Comparison of ENCODE assay signal across 9 mouse cellular contexts in genomic region chr1:24171205-24171866, GRCm38 (mm10). TPM values are rescaled to one million over a fixed set of nuclear protein-coding genes. Genes with fewer than 3 reads are reported as not detected.
DNase-seq lines count a peak whose midpoint lies in the region; ATAC-seq and TF ChIP-seq lines count a peak whose summit lies in the region.
"Had no signal": no experiment of that assay in that cellular context is flagged by ENCODE, and none has a peak within 500 bp of the region (broad histone marks: within the 10 kb centered on the region; RNA-seq: fewer than 3 reads in every experiment).

No protein-coding gene starts in this region.

- no peak overlapping the region for H3K4me3 ChIP-seq in forebrain, embryonic 15.5 days
- no peak overlapping the region for H3K4me3 ChIP-seq in kidney, embryonic 16.5 days (ENCODE audit: low read length)
- H3K4me3 ChIP-seq in limb, embryonic 14.5 days (replicated peaks; ENCODE audit: low read length), result no peak overlapping the region

- no peaks in the 10 kb centered on the region for H3K36me3 ChIP-seq in forebrain, embryonic 15.5 days
- no peaks in the 10 kb centered on the region for H3K36me3 ChIP-seq in kidney, embryonic 16.5 days (ENCODE audit: insufficient read depth, low read length)
- no peaks in the 10 kb centered on the region for H3K36me3 ChIP-seq in limb, embryonic 14.5 days (ENCODE audit: control insufficient read depth, insufficient read depth, low read length)

- H3K9me3 ChIP-seq in forebrain, embryonic 15.5 days, result no peaks in the 10 kb centered on the region
- H3K9me3 ChIP-seq in kidney, embryonic 16.5 days (ENCODE audit: low read length), result no peaks in the 10 kb centered on the region
- no peaks in the 10 kb centered on the region for H3K9me3 ChIP-seq in limb, embryonic 14.5 days (ENCODE audit: control insufficient read depth, low read length)

- DNase-seq in urinary bladder, postnatal 14 days (ENCODE audit: low spot score), result peak; percentile 34
- DNase-seq in urinary bladder, postnatal 10 days (ENCODE audit: low spot score), result no peak
- peak; percentile 49 for DNase-seq in limb, embryonic 14.5 days (ENCODE audit: low spot score)
- peak; percentile 59 for DNase-seq in right cerebral cortex, adult 18-20 months
- DNase-seq in spleen, adult 12 weeks (ENCODE audit: low spot score), result no peak

- TF ChIP-seq POLR2A in limb, embryonic 14.5 days (IDR thresholded peaks at IDR 0.05; ENCODE audit: borderline replicate concordance, extremely low read depth, insufficient read depth, insufficient read length), result no peak

- no peak overlapping the region for H3K9ac ChIP-seq in forebrain, embryonic 15.5 days (replicated peaks)
- H3K9ac ChIP-seq in kidney, embryonic 16.5 days (replicated peaks; ENCODE audit: low read length), result no peak overlapping the region
- no peak overlapping the region for H3K9ac ChIP-seq in limb, embryonic 14.5 days (ENCODE audit: low read depth, low read length, severe bottlenecking)

- peak; percentile 89 for ATAC-seq in cerebellum, adult (ENCODE audit: insufficient number of reproducible peaks, low FRiP score, low TSS enrichment)
- peak; percentile 85 for ATAC-seq in forebrain, embryonic 15.5 days (replicated peaks)
- peak; percentile 55; the same call in 1 of the 2 replicates for ATAC-seq in kidney, embryonic 16.5 days (ENCODE audit: low FRiP score, low TSS enrichment)
- 0 out of 2 replicates have a peak, but pooled peaks have one; percentile 47 for ATAC-seq in limb, embryonic 14.5 days (ENCODE audit: low FRiP score, low read depth)

- H3K27me3 ChIP-seq in forebrain, embryonic 15.5 days, result no peaks in the 10 kb centered on the region
- H3K27me3 ChIP-seq in kidney, embryonic 16.5 days (ENCODE audit: insufficient read depth, low read length), result no peaks in the 10 kb centered on the region
- H3K27me3 ChIP-seq in limb, embryonic 14.5 days (ENCODE audit: control insufficient read depth, insufficient read depth, low read length), result no peaks in the 10 kb centered on the region

- no peak overlapping the region for H3K27ac ChIP-seq in forebrain, embryonic 15.5 days (replicated peaks)
- no peak overlapping the region for H3K27ac ChIP-seq in kidney, embryonic 16.5 days (ENCODE audit: low read length)
- H3K27ac ChIP-seq in limb, embryonic 14.5 days (replicated peaks; ENCODE audit: low read depth, low read length), result no peak overlapping the region

- 1% methylated on average over 4 of the region's 4 CpGs for WGBS in forebrain, embryonic 15.5 days
- 3% methylated on average over 4 of the region's 4 CpGs for WGBS in kidney, embryonic 16.5 days
- 0% methylated on average over 4 of the region's 4 CpGs for WGBS in limb, embryonic 14.5 days

- H3K4me1 ChIP-seq in forebrain, embryonic 15.5 days, result 0 out of 2 replicates have a peak, but pooled peaks cover 3% of the 10 kb centered on the region
- H3K4me1 ChIP-seq in kidney, embryonic 16.5 days (ENCODE audit: insufficient read depth, low read length), result no peaks in the 10 kb centered on the region
- H3K4me1 ChIP-seq in limb, embryonic 14.5 days (ENCODE audit: control insufficient read depth, insufficient read depth, low read length), result no peaks in the 10 kb centered on the region

- no peak overlapping the region for H3K4me2 ChIP-seq in forebrain, embryonic 15.5 days (replicated peaks)
- H3K4me2 ChIP-seq in kidney, embryonic 16.5 days (replicated peaks; ENCODE audit: low read depth, low read length), result no peak overlapping the region
- no peak overlapping the region for H3K4me2 ChIP-seq in limb, embryonic 14.5 days (replicated peaks; ENCODE audit: low read depth, low read length, severe bottlenecking)

RNA-seq across cellular contexts. Expression of gene Col9a1, which starts 6.1 kb away (rescaled TPM):
- 1.3 TPM in 2 replicates for polyA plus RNA-seq in forebrain, embryonic 15.5 days (2015; fragmentation: Nextera tagmentation; extraction: Ambion mirVana)
- polyA plus RNA-seq in kidney, embryonic 16.5 days (2015; fragmentation: Nextera tagmentation; extraction: Ambion mirVana), result 8.5 and 8.6 TPM in 2 replicates
- 252 and 268 TPM in 2 replicates for polyA plus RNA-seq in limb, embryonic 14.5 days (2012; rRNA removed)
- polyA plus RNA-seq in limb, embryonic 14.5 days (2014; fragmentation: Nextera tagmentation; extraction: Ambion mirVana), result 139 and 151 TPM in 2 replicates
- polyA plus RNA-seq: small intestine, adult 2 months had no signal

Comparison
In these comparisons a context has a peak if more than half of its experiments do, and no peak if none do; other contexts are left out.
1. DNase-seq: peak in urinary bladder, postnatal 14 days (single experiment), limb, embryonic 14.5 days (single experiment) and right cerebral cortex, adult 18-20 months (single experiment); none in urinary bladder, postnatal 10 days (single experiment) and spleen, adult 12 weeks (single experiment).
2. RNA of gene Col9a1, which starts 6.1 kb away (polyA plus RNA-seq): 139 to 268 TPM in limb, embryonic 14.5 days; 8.5 to 8.6 TPM in kidney, embryonic 16.5 days and 1.3 TPM in forebrain, embryonic 15.5 days; every median in the first group is over 10 times any median in the second.
3. Peak in every context shown above with its lines, with median percentiles within 50 percentile points of each other: ATAC-seq.